Mouse (Mus musculus) B cell, adult 62 days (primary cell): ENCODE data around the gene Aaas. TPM values are rescaled to one million over a fixed set of nuclear protein-coding genes. Genes with fewer than 3 reads are reported as not detected.

ENCODE experiments used
- total RNA-seq: library from RNA; stranded (reverse); gene quantifications from 4 replicates; pipeline ENCODE4 v1.2.4, GENCODE M21; 2023

The Aaas gene
- 55.2 to 70.8 TPM (median 65.9 TPM) in 4 replicates for total RNA-seq

DNA sequence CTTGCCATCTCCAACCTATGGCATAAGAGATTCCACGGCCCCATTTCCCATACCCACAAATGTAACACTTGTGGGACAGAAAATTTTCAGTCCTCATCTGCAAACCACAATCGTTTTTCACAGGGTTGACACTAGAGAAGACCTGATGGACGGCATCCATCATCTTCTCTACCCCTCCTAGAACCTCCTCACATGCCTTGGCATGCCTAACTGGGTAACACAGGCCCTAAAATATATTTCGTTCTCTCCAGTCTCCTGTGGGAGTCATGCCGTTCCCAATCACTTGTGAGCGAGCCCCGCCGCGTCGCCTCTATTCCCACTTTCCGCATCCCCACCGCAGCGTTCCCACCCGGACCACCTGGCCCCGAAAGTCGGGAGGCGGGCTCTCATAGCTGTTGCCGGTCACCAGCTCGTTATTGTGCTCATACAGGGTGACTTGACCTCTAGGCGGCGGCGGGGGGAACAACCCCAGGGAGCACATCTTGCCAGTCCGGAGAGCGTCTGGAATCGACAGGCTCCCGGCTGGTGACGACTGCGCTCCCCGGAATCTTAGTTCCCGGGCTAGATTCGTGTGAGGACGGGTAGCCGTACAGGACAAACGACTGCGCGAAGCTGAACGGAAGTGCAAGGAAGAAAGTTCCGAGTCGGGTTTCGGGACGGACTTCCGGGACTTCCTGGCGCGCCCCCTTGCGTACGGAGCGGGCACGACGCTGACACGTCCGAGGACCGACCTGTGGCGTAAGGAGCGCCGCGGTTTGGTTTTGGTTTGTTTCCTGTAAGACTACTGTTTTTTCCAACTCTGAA lies at the start of gene Aaas:
TSS of gene Aaas (minus strand) at position 634 of the 804 bp plus-strand sequence.

DNA sequence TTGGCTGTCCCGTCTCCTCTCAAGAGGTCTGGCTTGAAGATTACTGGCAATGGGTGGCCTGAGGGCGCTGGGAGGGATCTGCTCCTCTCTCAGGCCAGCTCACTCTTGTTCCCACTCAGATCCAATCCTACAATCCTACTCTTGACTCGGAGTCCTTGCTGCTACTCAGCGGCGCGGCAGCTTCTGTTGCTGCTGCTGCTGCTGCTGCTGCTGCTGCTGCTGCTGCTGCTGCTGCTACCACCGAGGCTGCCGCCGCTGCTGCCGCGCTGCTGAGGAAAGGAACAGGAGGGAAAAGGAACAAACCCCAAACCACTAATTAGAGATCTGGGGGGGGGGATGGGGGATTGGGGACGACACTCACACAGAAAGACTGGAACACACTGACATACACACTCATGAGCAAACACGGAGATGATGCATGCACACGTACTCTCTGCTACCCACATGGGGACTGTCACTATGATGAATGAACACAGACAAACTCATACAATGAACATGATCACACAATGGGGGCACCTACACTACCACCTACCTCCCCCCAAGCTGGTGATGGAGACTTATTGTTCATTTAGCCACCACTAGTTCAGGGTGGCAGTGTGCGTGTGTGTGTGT lies 16.3 kb upstream of the Aaas start, which contains the start of gene Sp7:
TSS of gene Sp7 (minus strand) at position 450 of the 612 bp plus-strand sequence.

DNA sequence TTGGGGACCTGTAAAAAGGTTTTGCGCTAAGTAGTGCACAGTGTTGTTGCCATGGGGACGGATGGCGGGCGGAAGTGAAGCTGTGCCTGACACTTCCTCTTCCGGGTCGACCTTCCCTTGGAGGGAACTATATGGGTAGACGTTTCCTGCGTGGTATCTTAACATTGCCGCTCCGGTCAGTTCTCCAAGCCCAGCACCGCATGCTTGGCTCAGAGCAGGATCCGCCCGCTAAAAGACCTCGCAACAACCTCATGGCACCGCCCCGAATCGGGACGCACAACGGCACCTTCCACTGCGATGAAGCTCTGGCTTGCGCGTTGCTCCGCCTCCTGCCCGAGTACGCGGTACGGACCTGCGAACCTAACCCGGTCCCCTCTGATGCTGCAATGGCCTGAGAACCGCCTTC lies 19.0 kb downstream of the Aaas start, which contains the start of gene Myg1:
TSS of gene Myg1 (plus strand) at position 100 of the 406 bp plus-strand sequence.

DNA sequence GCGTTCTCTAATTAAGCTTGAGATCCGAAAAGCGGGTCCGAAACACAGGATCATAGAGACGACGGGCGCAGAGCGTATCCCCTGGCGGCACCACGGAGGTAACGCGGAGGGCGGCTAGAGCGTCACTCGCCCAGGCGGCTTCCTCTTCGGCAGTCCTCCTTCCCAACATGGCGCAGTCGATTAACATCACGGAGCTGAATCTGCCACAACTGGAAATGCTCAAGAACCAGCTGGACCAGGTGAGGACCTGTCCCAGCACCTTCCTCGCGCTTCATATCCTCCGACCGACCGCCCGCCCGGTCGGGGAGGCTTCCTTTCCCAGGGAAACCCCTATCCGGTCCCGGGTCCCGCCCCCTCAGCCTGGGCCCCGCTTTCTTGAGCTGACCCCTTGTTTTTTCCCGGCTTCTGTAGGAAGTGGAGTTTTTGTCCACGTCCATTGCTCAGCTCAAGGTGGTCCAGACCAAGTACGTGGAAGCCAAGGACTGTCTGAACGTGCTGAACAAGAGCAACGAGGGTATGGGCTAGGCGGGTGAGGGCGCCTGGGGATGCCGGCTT lies 24.5 kb downstream of the Aaas start, which contains the start of gene Pfdn5:
TSS of gene Pfdn5 (plus strand) at position 95 of the 555 bp plus-strand sequence.

DNA sequence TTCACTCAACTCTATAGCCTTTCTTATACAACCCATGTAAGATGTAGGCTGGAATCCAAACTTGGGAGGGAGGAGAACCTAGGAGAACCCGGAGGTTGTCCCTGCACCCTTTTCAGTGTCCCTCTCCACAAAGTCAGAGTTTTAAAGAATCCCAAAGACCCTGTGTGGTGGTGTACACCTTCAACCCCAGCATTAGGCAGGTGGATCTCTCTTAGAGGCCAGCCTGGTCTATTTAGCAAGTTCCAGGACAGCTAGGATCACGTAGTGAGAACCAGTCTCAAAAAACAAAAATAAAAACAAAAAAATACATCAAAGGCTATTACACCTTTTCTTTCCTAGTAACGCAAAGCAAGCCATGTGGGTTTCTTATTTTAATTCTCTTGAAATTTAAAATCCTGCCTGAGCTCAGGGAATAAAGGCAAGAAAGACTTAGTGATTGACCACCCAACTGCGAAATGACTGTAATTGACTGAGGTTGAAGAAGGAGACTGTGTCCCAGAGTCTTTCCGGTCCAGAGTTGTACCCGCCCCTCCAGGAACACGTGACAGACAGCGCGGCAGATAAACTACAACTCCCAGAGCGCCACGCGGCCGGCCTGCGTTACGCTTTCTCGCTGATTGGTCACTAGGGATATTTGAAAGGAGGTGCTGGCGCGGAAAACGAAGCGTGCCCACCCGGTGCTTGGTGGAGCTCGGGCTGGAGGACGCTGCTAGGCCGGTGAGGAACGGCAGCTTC lies 54.8 kb downstream of the Aaas start, which contains the start of gene Espl1:
TSS of gene Espl1 (plus strand) at position 634 of the 735 bp plus-strand sequence.

Other genes starting within 250 kb of the Aaas start
- 36.3 to 41.8 TPM (median 36.9 TPM) in 4 replicates for gene Spryd3, start 214.5 kb downstream of the Aaas start, total RNA-seq
- gene Igfbp6, start 206.4 kb downstream of the Aaas start, total RNA-seq: 0.55 to 1.1 TPM in 2 of 4 replicates, not detected in the others
- gene Soat2, start 200.2 kb downstream of the Aaas start, total RNA-seq: 0.33 to 0.91 TPM (median 0.70 TPM) in 3 of 4 replicates, not detected in the other
- gene Zfp740, start 147.5 kb downstream of the Aaas start, total RNA-seq: 111 to 141 TPM (median 130 TPM) in 4 replicates
- 24.6 to 31.1 TPM (median 29.0 TPM) in 4 replicates for gene Csad, start 146.0 kb downstream of the Aaas start, total RNA-seq
- 187 to 202 TPM (median 190 TPM) in 4 replicates for gene Itgb7, start 118.8 kb downstream of the Aaas start, total RNA-seq
- gene Rarg, start 93.3 kb downstream of the Aaas start, total RNA-seq: 0.33 to 1.3 TPM (median 0.66 TPM) in 4 replicates
- not detected in 4 replicates for gene Gm9918, start 80.2 kb downstream of the Aaas start, total RNA-seq
- gene Mfsd5, start 71.3 kb downstream of the Aaas start, total RNA-seq: 29.1 to 33.1 TPM (median 29.8 TPM) in 4 replicates
- gene Espl1, start 54.5 kb downstream of the Aaas start, total RNA-seq: 1.0 to 2.1 TPM (median 1.1 TPM) in 4 replicates
- gene Pfdn5, start 24.7 kb downstream of the Aaas start, total RNA-seq: 474 to 522 TPM (median 515 TPM) in 4 replicates
- gene Myg1, start 19.1 kb downstream of the Aaas start, total RNA-seq: 49.2 to 62.4 TPM (median 52.1 TPM) in 4 replicates
- gene Sp7, start 16.4 kb upstream of the Aaas start, total RNA-seq: not detected in 4 replicates
- gene Sp1, start 55.4 kb upstream of the Aaas start, total RNA-seq: 173 to 210 TPM (median 184 TPM) in 4 replicates
- 0.46 to 8.5 TPM (median 0.73 TPM) in 4 replicates for gene Amhr2, start 94.6 kb upstream of the Aaas start, total RNA-seq
- gene Prr13, start 108.3 kb upstream of the Aaas start, total RNA-seq: 86.5 to 104 TPM (median 95.4 TPM) in 4 replicates
- 728 to 764 TPM (median 734 TPM) in 4 replicates for gene Pcbp2, start 119.8 kb upstream of the Aaas start, total RNA-seq
- gene Gm10337, start 153.0 kb upstream of the Aaas start, total RNA-seq: 8.3 to 18.6 TPM (median 11.2 TPM) in 3 of 4 replicates, not detected in the other
- gene Map3k12, start 166.3 kb upstream of the Aaas start, total RNA-seq: 0.88 to 1.8 TPM (median 1.1 TPM) in 4 replicates
- gene Tarbp2, start 167.4 kb upstream of the Aaas start, total RNA-seq: 41.6 to 48.9 TPM (median 44.6 TPM) in 4 replicates
- gene Npff, start 174.2 kb upstream of the Aaas start, total RNA-seq: 17.0 to 20.3 TPM (median 18.8 TPM) in 4 replicates